13 mouse cellular contexts compared by ENCODE assay signal in the genomic region with DNA sequence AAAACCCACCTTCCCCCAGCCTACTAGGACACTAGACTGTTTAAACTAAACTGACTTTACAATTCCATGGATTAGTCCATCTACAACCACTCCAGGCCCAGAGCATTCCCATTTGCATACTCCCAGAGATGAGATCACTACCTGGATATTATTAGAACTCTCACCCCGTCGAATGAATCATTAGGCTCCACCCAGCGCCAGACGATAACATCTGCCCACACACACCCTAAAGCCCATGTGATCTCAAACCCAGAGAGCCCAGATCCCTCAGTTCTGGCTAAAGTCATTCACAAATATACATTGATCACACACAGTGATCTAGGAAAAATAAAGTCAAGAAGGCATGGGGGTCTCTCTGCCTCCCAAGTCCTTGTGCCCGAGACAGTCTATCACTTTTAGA. TPM values are rescaled to one million over a fixed set of nuclear protein-coding genes. Genes with fewer than 3 reads are reported as not detected.
A peak's percentile ranks its signal among the peaks of the same experiment; 100 is the strongest.
DNase-seq lines count a peak whose midpoint lies in the region; TF ChIP-seq lines count a peak whose summit lies in the region.
"Had no signal": no experiment of that assay in that cellular context is flagged by ENCODE, and none has a peak within 500 bp of the region (broad histone marks: within the 10 kb centered on the region; RNA-seq: fewer than 3 reads in every experiment).

No protein-coding gene starts in this region.

- TF ChIP-seq POLR2A in MEL (IDR thresholded peaks at IDR 0.05; ENCODE audit: control insufficient read depth in 1 of 2, insufficient read depth in 1 of 2, low read depth in 1 of 2, low read length in 2 of 2, poor library complexity in 1 of 2): no peak

- peak; percentile 7 for DNase-seq in heart, adult 8-10 months (ENCODE audit: low spot score)
- DNase-seq in heart, postnatal 4 days: no peak
- DNase-seq in 3134 (ENCODE audit: extremely low read depth, insufficient read length, low spot score) (peak; percentile 33), MEL (ENCODE audit: low read depth, low spot score) (peak; percentile 26)
- peak; percentile 39 for DNase-seq in induced T-regulatory cell, adult 2 months (ENCODE audit: low read depth)
- DNase-seq in left cerebral cortex, postnatal 4 days: no peak
- no peak for DNase-seq in midbrain, embryonic 10.5 days (ENCODE audit: low spot score)
- DNase-seq in gastrocnemius, adult 2 months: no peak

- no peaks in the 10 kb centered on the region; a peak in 1 of 4 replicates for H3K27me3 ChIP-seq in MEL (ENCODE audit: control insufficient read depth in 1 of 2, insufficient read depth in 2 of 2, low read length in 2 of 2)
- H3K27me3 ChIP-seq in midbrain, embryonic 10.5 days (ENCODE audit: low read depth, poor library complexity, severe bottlenecking): no peaks in the 10 kb centered on the region
- H3K27me3 ChIP-seq: embryonic facial prominence, embryonic 15.5 days had no signal

- no peak overlapping the region for H3K27ac ChIP-seq in MEL (ENCODE audit: control insufficient read depth, low read depth, low read length)
- no peak overlapping the region for H3K27ac ChIP-seq in midbrain, embryonic 10.5 days (replicated peaks)
- no peak overlapping the region for H3K27ac ChIP-seq in gastrocnemius, adult 2 months
- H3K27ac ChIP-seq: embryonic facial prominence, embryonic 15.5 days had no signal

- no peaks in the 10 kb centered on the region for H3K9me3 ChIP-seq in MEL (replicated peaks; ENCODE audit: insufficient read depth, low read length)
- no peaks in the 10 kb centered on the region for H3K9me3 ChIP-seq in midbrain, embryonic 10.5 days (replicated peaks)
- H3K9me3 ChIP-seq: embryonic facial prominence, embryonic 15.5 days had no signal

- no peak overlapping the region for H3K9ac ChIP-seq in MEL (ENCODE audit: control insufficient read depth, low read depth, low read length, poor library complexity, severe bottlenecking)
- H3K9ac ChIP-seq: embryonic facial prominence, embryonic 15.5 days; liver, postnatal 0 days had no signal

- no peak for TF ChIP-seq RAD21 in MEL (IDR thresholded peaks at IDR 0.05; ENCODE audit: low read depth, low read length)

- H3K4me3 ChIP-seq in MEL (ENCODE audit: control insufficient read depth in 1 of 2, insufficient read depth in 1 of 2, low read depth in 2 of 2, low read length in 2 of 2): no peak overlapping the region
- no peak overlapping the region for H3K4me3 ChIP-seq in midbrain, embryonic 10.5 days
- no peak overlapping the region for H3K4me3 ChIP-seq in gastrocnemius, adult 2 months
- H3K4me3 ChIP-seq: embryonic facial prominence, embryonic 15.5 days had no signal

- peaks cover 0 to 7% of the 10 kb centered on the region in 2 experiments; a peak in 2 of 4 replicates for H3K4me1 ChIP-seq in MEL (ENCODE audit: control insufficient read depth in 1 of 2, insufficient read depth in 2 of 2, low read length in 2 of 2)
- no peaks in the 10 kb centered on the region for H3K4me1 ChIP-seq in midbrain, embryonic 10.5 days

- no peaks in the 10 kb centered on the region for H3K79me2 ChIP-seq in MEL (ENCODE audit: control insufficient read depth, insufficient read depth, low read length, poor library complexity)

- no peak for TF ChIP-seq EP300 in MEL (IDR thresholded peaks at IDR 0.05; ENCODE audit: low read depth in 1 of 2, low read length in 2 of 2)

- 85% methylated on average over 5 of the region's 5 CpGs for WGBS in midbrain, embryonic 10.5 days

- TF ChIP-seq CTCF in MEL (IDR thresholded peaks at IDR 0.05 in 2 of 3, conservative IDR thresholded peaks at IDR 0.05 in 1 of 3; ENCODE audit: control insufficient read depth in 1 of 3, insufficient read depth in 1 of 3, low read depth in 2 of 3, low read length in 3 of 3, poor library complexity in 1 of 3, severe bottlenecking in 1 of 3): no peak
- no peak for TF ChIP-seq CTCF in gastrocnemius, adult 2 months (IDR thresholded peaks at IDR 0.05)

- peaks cover 0 to 3% of the 10 kb centered on the region in 2 experiments; a peak in 1 of 4 replicates for H3K36me3 ChIP-seq in MEL (ENCODE audit: control insufficient read depth in 1 of 2, insufficient read depth in 2 of 2, low read length in 2 of 2)
- no peaks in the 10 kb centered on the region for H3K36me3 ChIP-seq in midbrain, embryonic 10.5 days
- H3K36me3 ChIP-seq: embryonic facial prominence, embryonic 15.5 days had no signal

- intact Hi-C loops in left cerebral cortex, postnatal 4 days (cut with DNase I): loop anchor here (5.0 to 10.0 kb wide), 2 partner anchors 97 to 355 kb away; no protein-coding TSS in a partner anchor
- intact Hi-C loops in gastrocnemius, adult 2 months (cut with DNase I): loop anchor here (1.0 to 2.0 kb wide), 2 partner anchors 99 to 387 kb away; no protein-coding TSS in a partner anchor

TF ChIP-seq in MEL, 35 proteins besides CTCF, POLR2A, EP300 and RAD21:
- TF ChIP-seq MYC (IDR thresholded peaks at IDR 0.05; ENCODE audit: low read depth, low read length): no peak
- TF ChIP-seq UBTF (IDR thresholded peaks at IDR 0.05; ENCODE audit: borderline replicate concordance, insufficient read depth, low read depth, low read length): no peak
- TF ChIP-seq CHD1 (IDR thresholded peaks at IDR 0.05; ENCODE audit: low read depth, low read length): no peak
- 0 out of 2 replicates have a peak, but pooled peaks have one; percentile 16 for TF ChIP-seq GATA1 (IDR thresholded peaks at IDR 0.05; ENCODE audit: low read depth, low read length)
- TF ChIP-seq USF1 (IDR thresholded peaks at IDR 0.05; ENCODE audit: low read depth, low read length): peak; percentile 72
- no peak for TF ChIP-seq MAX (IDR thresholded peaks at IDR 0.05; ENCODE audit: low read length)
- no peak for TF ChIP-seq HCFC1 (IDR thresholded peaks at IDR 0.05; ENCODE audit: low read depth, low read length)
- no peak for TF ChIP-seq MYB (IDR thresholded peaks at IDR 0.05; ENCODE audit: low read depth, low read length)
- no peak for TF ChIP-seq ZC3H11A (IDR thresholded peaks at IDR 0.05; ENCODE audit: low read depth, low read length)

RNA-seq across cellular contexts. Expression of a gene that starts 7.2 kb away (rescaled TPM):
- not detected for total RNA-seq in heart, adult 8-10 months (2022)
- total RNA-seq in heart, postnatal 4 days (2021): not detected
- not detected in 2 replicates for total RNA-seq in MEL (2012; rRNA removed)
- polyA plus RNA-seq in MEL (2012; ENCODE audit: insufficient read depth in 1 of 2, insufficient read length in 2 of 2, low read depth in 1 of 2, low replicate concordance in 2 of 2, missing spikeins in 1 of 2): not detected
- not detected for total RNA-seq in left cerebral cortex, postnatal 4 days (2021)
- polyA plus RNA-seq in midbrain, embryonic 10.5 days (2016; fragmentation: Nextera tagmentation; extraction: Ambion mirVana): not detected in 2 replicates
- total RNA-seq in gastrocnemius, adult 2 months (2021): not detected
- total RNA-seq: adrenal gland, postnatal 25 days had no signal
- polyA plus RNA-seq: embryonic facial prominence, embryonic 15.5 days; hindbrain, embryonic 11.5 days; large intestine, adult 2 months; liver, postnatal 0 days had no signal

RNA-seq across cellular contexts. Expression of a gene that starts 45.5 kb away (rescaled TPM):
- 1 to 10 TPM; 3.0 to 6.1 (median 5.3) TPM for total RNA-seq in heart, adult 8-10 months (2022)
- total RNA-seq in heart, postnatal 4 days (2021): 1 to 10 TPM; 7.2 to 9.7 TPM
- total RNA-seq in MEL (2012; rRNA removed): 6.1 and 8.3 TPM in 2 replicates
- polyA plus RNA-seq in MEL (2012; ENCODE audit: insufficient read depth in 1 of 2, insufficient read length in 2 of 2, low read depth in 1 of 2, low replicate concordance in 2 of 2, missing spikeins in 1 of 2): 1 to 10 TPM in 1 of 2 experiments, not detected in 1; 7.6 TPM
- total RNA-seq in left cerebral cortex, postnatal 4 days (2021): 10 to 100 TPM; 13.7 to 14.9 TPM
- polyA plus RNA-seq in midbrain, embryonic 10.5 days (2016; fragmentation: Nextera tagmentation; extraction: Ambion mirVana): 16.8 and 18.0 TPM in 2 replicates
- 1 to 10 TPM; 3.4 to 3.6 TPM for total RNA-seq in gastrocnemius, adult 2 months (2021)

Comparison
In these comparisons a context has a peak if more than half of its experiments do, and no peak if none do; other contexts are left out.
1. DNase-seq: peak in heart, adult 8-10 months (single experiment), 3134 (single experiment), MEL (single experiment) and induced T-regulatory cell, adult 2 months (single experiment); none in heart, postnatal 4 days (single experiment), left cerebral cortex, postnatal 4 days (single experiment), midbrain, embryonic 10.5 days (single experiment) and gastrocnemius, adult 2 months (single experiment).